Mouse (Mus musculus) gastrocnemius, postnatal 36 days (tissue): ENCODE data around the gene Ppp1r12b. TPM values are rescaled to one million over a fixed set of nuclear protein-coding genes. Genes with fewer than 3 reads are reported as not detected.
A peak's percentile ranks its signal among the peaks of the same experiment; 100 is the strongest.

Experiments
- DNase-seq, 2 experiments: peaks; one replicate each; pipeline ENCODE4 v3.0.0; 2022
- intact Hi-C: fragments of 180-260 bp; cut with DNase I; formaldehyde crosslinking; loops from one replicate; pipeline ENCODE4 v1.15.1; 2025
- total RNA-seq, 2 experiments: library from RNA; stranded (reverse); gene quantifications; 2 replicates each; pipeline ENCODE4 v1.2.3; 2021

Ppp1r12b gene
- total RNA-seq, 2 experiments from 2014 or later: 170 to 182 TPM

- DNase-seq: no peak
- intact Hi-C loops: no loop called here
Observed at GRCm38 (mm10) chr1:134771999-134772398, 183.7 kb downstream of the Ppp1r12b start.

GRCm38 (mm10) chr1:134771353-134771752, 184.4 kb downstream of the Ppp1r12b start:
- DNase-seq: peak in 1 of 2 experiments; percentile 72
- intact Hi-C loops: no loop called here

GRCm38 (mm10) chr1:134770312-134770711, 185.4 kb downstream of the Ppp1r12b start:
- DNase-seq: no peak
- intact Hi-C loops: no loop called here

GRCm38 (mm10) chr1:134766448-134766847, 189.3 kb downstream of the Ppp1r12b start:
- intact Hi-C loops: no loop called here

GRCm38 (mm10) chr1:134764831-134765458, 190.8 kb downstream of the Ppp1r12b start:
- DNase-seq: no peak
- intact Hi-C loops: no loop called here

More at GRCm38 (mm10) chr1:134766448-134766847, 189.3 kb downstream of the Ppp1r12b start:
- no peak for DNase-seq

GRCm38 (mm10) chr1:134763776-134764438, 191.8 kb downstream of the Ppp1r12b start:
- DNase-seq: no peak

GRCm38 (mm10) chr1:134763250-134763649, 192.5 kb downstream of the Ppp1r12b start:
- intact Hi-C loops: no loop called here
- no peak for DNase-seq

More at GRCm38 (mm10) chr1:134763776-134764438, 191.8 kb downstream of the Ppp1r12b start:
- intact Hi-C loops: no loop called here

- DNase-seq: no peak
- intact Hi-C loops: no loop called here
Observed at GRCm38 (mm10) chr1:134761534-134761933, 194.2 kb downstream of the Ppp1r12b start.

GRCm38 (mm10) chr1:134760642-134761041, 195.1 kb downstream of the Ppp1r12b start:
- intact Hi-C loops: no loop called here
- no peak for DNase-seq

- no peak for DNase-seq
- intact Hi-C loops: no loop called here
Observed at GRCm38 (mm10) chr1:134759133-134759532, 196.6 kb downstream of the Ppp1r12b start.

GRCm38 (mm10) chr1:134757230-134757629, 198.5 kb downstream of the Ppp1r12b start:
- intact Hi-C loops: no loop called here
- DNase-seq: peak in 1 of 2 experiments; percentile 42

- no peak for DNase-seq
Observed at GRCm38 (mm10) chr1:134756190-134756873, 199.4 kb downstream of the Ppp1r12b start.

GRCm38 (mm10) chr1:134755548-134756189, 200.1 kb downstream of the Ppp1r12b start:
- intact Hi-C loops: no loop called here
- DNase-seq: no peak

More at GRCm38 (mm10) chr1:134756190-134756873, 199.4 kb downstream of the Ppp1r12b start:
- intact Hi-C loops: no loop called here

- DNase-seq: no peak
- intact Hi-C loops: no loop called here
Observed at GRCm38 (mm10) chr1:134754818-134755217, 200.9 kb downstream of the Ppp1r12b start.

- DNase-seq: peak; percentile 52 to 61
- intact Hi-C loops: no loop called here
Observed at GRCm38 (mm10) chr1:134753751-134754630, 201.8 kb downstream of the Ppp1r12b start.

GRCm38 (mm10) chr1:134752447-134752846, 203.3 kb downstream of the Ppp1r12b start:
- intact Hi-C loops: no loop called here
- DNase-seq: no peak

- peak in 1 of 2 experiments; percentile 70 for DNase-seq
- intact Hi-C loops: loop anchor here (5.0 to 10.0 kb wide), 2 partner anchors 77 to 215 kb away; partner anchors contain the start of gene Ube2t
Observed at GRCm38 (mm10) chr1:134749889-134750288, 205.9 kb downstream of the Ppp1r12b start.

- peak in 1 of 2 experiments; percentile 61 for DNase-seq
- intact Hi-C loops: loop anchor here (5.0 to 10.0 kb wide), 2 partner anchors 80 to 217 kb away; partner anchors contain the start of gene Ube2t
Observed at GRCm38 (mm10) chr1:134747236-134748174, 208.2 kb downstream of the Ppp1r12b start.
